Mouse (Mus musculus) ZHBTc4 (cell line): Measurements from ENCODE around the gene A930018P22Rik.
"Not testable (repeated sequence)": the region's sequence is repeated elsewhere in the genome, so short reads cannot be mapped to it uniquely, and the experiment has no call there.

Experiments used
- DNase-seq: peaks from one replicate; pipeline ENCODE4 v3.0.0-alpha.2; 2011; ENCODE audit warnings: low read depth, low spot score

Gene A930018P22Rik

GRCm38 (mm10) chr2:104122505-104123378 is at the start of gene A930018P22Rik:
TSS of gene A930018P22Rik (plus strand) at chr2:104122769.
- DNase-seq: peak; percentile 97

- DNase-seq: not testable (repeated sequence)
Measured at GRCm38 (mm10) chr2:104078285-104078684, 44.3 kb upstream of the A930018P22Rik start.

GRCm38 (mm10) chr2:104081436-104082050 is 41.0 kb upstream of the A930018P22Rik start:
- not testable (repeated sequence) for DNase-seq

GRCm38 (mm10) chr2:104082474-104082873 is 40.1 kb upstream of the A930018P22Rik start:
- DNase-seq: no peak

GRCm38 (mm10) chr2:104084027-104084426 is 38.5 kb upstream of the A930018P22Rik start:
- not testable (repeated sequence) for DNase-seq

GRCm38 (mm10) chr2:104087562-104087961 is 35.0 kb upstream of the A930018P22Rik start:
- DNase-seq: not testable (repeated sequence)

- no peak for DNase-seq
Measured at GRCm38 (mm10) chr2:104093305-104093704, 29.3 kb upstream of the A930018P22Rik start.

- DNase-seq: peak; percentile 94
Measured at GRCm38 (mm10) chr2:104095741-104096213, 26.8 kb upstream of the A930018P22Rik start, which contains the start of gene Cd59a. TSS of gene Cd59a (plus strand) at chr2:104095801.

GRCm38 (mm10) chr2:104096256-104096655 is 26.3 kb upstream of the A930018P22Rik start:
- DNase-seq: peak; percentile 18

GRCm38 (mm10) chr2:104096796-104097195 is 25.8 kb upstream of the A930018P22Rik start:
- peak; percentile 26 for DNase-seq

GRCm38 (mm10) chr2:104097396-104097795 is 25.2 kb upstream of the A930018P22Rik start:
- DNase-seq: not testable (repeated sequence)

GRCm38 (mm10) chr2:104098529-104099230 is 23.9 kb upstream of the A930018P22Rik start:
- DNase-seq: peak; percentile 82

- no peak for DNase-seq
Measured at GRCm38 (mm10) chr2:104099231-104099585, 23.4 kb upstream of the A930018P22Rik start.

GRCm38 (mm10) chr2:104099946-104100345 is 22.6 kb upstream of the A930018P22Rik start:
- DNase-seq: no peak

- DNase-seq: no peak
Measured at GRCm38 (mm10) chr2:104104800-104105199, 17.8 kb upstream of the A930018P22Rik start.

- not testable (repeated sequence) for DNase-seq
Measured at GRCm38 (mm10) chr2:104109021-104109420, 13.5 kb upstream of the A930018P22Rik start.

GRCm38 (mm10) chr2:104109528-104109927 is 13.0 kb upstream of the A930018P22Rik start:
- peak; percentile 64 for DNase-seq

GRCm38 (mm10) chr2:104110031-104110430 is 12.5 kb upstream of the A930018P22Rik start:
- no peak for DNase-seq

GRCm38 (mm10) chr2:104111170-104111797 is 11.3 kb upstream of the A930018P22Rik start:
- DNase-seq: not testable (repeated sequence)

GRCm38 (mm10) chr2:104113563-104113962 is 9.0 kb upstream of the A930018P22Rik start:
- not testable (repeated sequence) for DNase-seq

GRCm38 (mm10) chr2:104114898-104115297 is 7.7 kb upstream of the A930018P22Rik start:
- no peak for DNase-seq
